Mouse (Mus musculus): ENCODE measurements around the gene Tmtc1. TPM values are rescaled to one million over a fixed set of nuclear protein-coding genes. Genes with fewer than 3 reads are reported as not detected.

Tmtc1 gene
- polyA plus RNA-seq, 1 experiment: not detected

- no peak overlapping the region for H3K4me3 ChIP-seq (replicated peaks)
- no peaks in the 10 kb centered on the region for H3K9me3 ChIP-seq (ENCODE audit: control insufficient read depth, low read length)
- H3K4me1 ChIP-seq (ENCODE audit: control insufficient read depth): no peaks in the 10 kb centered on the region
- no peaks in the 10 kb centered on the region for H3K36me3 ChIP-seq (ENCODE audit: control insufficient read depth)
- TF ChIP-seq TAL1 (IDR thresholded peaks at IDR 0.05; ENCODE audit: low read length): no peak
- TF ChIP-seq GATA1 (IDR thresholded peaks at IDR 0.05; ENCODE audit: low read length): no peak
- no peaks in the 10 kb centered on the region for H3K27me3 ChIP-seq (ENCODE audit: control insufficient read depth)
Observed at GRCm38 (mm10) chr6:148237453-148237852, 206.7 kb downstream of the Tmtc1 start.

GRCm38 (mm10) chr6:148234105-148234828 is 209.9 kb downstream of the Tmtc1 start:
- Histone ChIP-seq H3K9me3 (ENCODE audit: control insufficient read depth, low read length) (no peaks in the 10 kb centered on the region), H3K36me3 (ENCODE audit: control insufficient read depth) (no peaks in the 10 kb centered on the region), H3K4me1 (ENCODE audit: control insufficient read depth) (no peaks in the 10 kb centered on the region), H3K27me3 (ENCODE audit: control insufficient read depth) (no peaks in the 10 kb centered on the region), H3K4me3 (replicated peaks) (no peak overlapping the region)
- TF ChIP-seq GATA1 (IDR thresholded peaks at IDR 0.05; ENCODE audit: low read length) (no peak), TAL1 (IDR thresholded peaks at IDR 0.05; ENCODE audit: low read length) (no peak)

GRCm38 (mm10) chr6:148227542-148227941 is 216.6 kb downstream of the Tmtc1 start:
- Histone ChIP-seq H3K36me3 (ENCODE audit: control insufficient read depth) (no peaks in the 10 kb centered on the region), H3K4me1 (ENCODE audit: control insufficient read depth) (no peaks in the 10 kb centered on the region), H3K4me3 (replicated peaks) (no peak overlapping the region), H3K9me3 (ENCODE audit: control insufficient read depth, low read length) (no peaks in the 10 kb centered on the region), H3K27me3 (ENCODE audit: control insufficient read depth) (no peaks in the 10 kb centered on the region)
- TF ChIP-seq GATA1 (IDR thresholded peaks at IDR 0.05; ENCODE audit: low read length) (no peak), TAL1 (IDR thresholded peaks at IDR 0.05; ENCODE audit: low read length) (no peak)

GRCm38 (mm10) chr6:148222686-148223085 is 221.5 kb downstream of the Tmtc1 start:
- H3K27me3 ChIP-seq (ENCODE audit: control insufficient read depth): no peaks in the 10 kb centered on the region
- no peaks in the 10 kb centered on the region; the same call in 1 of the 2 replicates for H3K36me3 ChIP-seq (ENCODE audit: control insufficient read depth)
- no peak overlapping the region for H3K4me3 ChIP-seq (replicated peaks)
- H3K9me3 ChIP-seq (ENCODE audit: control insufficient read depth, low read length): no peaks in the 10 kb centered on the region
- TF ChIP-seq GATA1 (IDR thresholded peaks at IDR 0.05; ENCODE audit: low read length): no peak
- no peak for TF ChIP-seq TAL1 (IDR thresholded peaks at IDR 0.05; ENCODE audit: low read length)
- peaks cover 6% of the 10 kb centered on the region for H3K4me1 ChIP-seq (ENCODE audit: control insufficient read depth)

GRCm38 (mm10) chr6:148218235-148219076 is 225.7 kb downstream of the Tmtc1 start:
- no peak for TF ChIP-seq GATA1 (IDR thresholded peaks at IDR 0.05; ENCODE audit: low read length)
- TF ChIP-seq TAL1 (IDR thresholded peaks at IDR 0.05; ENCODE audit: low read length): no peak
- Histone ChIP-seq H3K27me3 (ENCODE audit: control insufficient read depth) (no peaks in the 10 kb centered on the region), H3K36me3 (ENCODE audit: control insufficient read depth) (peaks cover 18% of the 10 kb centered on the region), H3K4me3 (replicated peaks) (no peak overlapping the region), H3K4me1 (ENCODE audit: control insufficient read depth) (peaks cover 19% of the 10 kb centered on the region), H3K9me3 (ENCODE audit: control insufficient read depth, low read length) (no peaks in the 10 kb centered on the region)

GRCm38 (mm10) chr6:148216752-148217151 is 227.4 kb downstream of the Tmtc1 start:
- Histone ChIP-seq H3K4me1 (ENCODE audit: control insufficient read depth) (peaks cover 30% of the 10 kb centered on the region), H3K9me3 (ENCODE audit: control insufficient read depth, low read length) (no peaks in the 10 kb centered on the region), H3K27me3 (ENCODE audit: control insufficient read depth) (no peaks in the 10 kb centered on the region), H3K4me3 (replicated peaks) (no peak overlapping the region), H3K36me3 (ENCODE audit: control insufficient read depth) (peaks cover 18% of the 10 kb centered on the region)
- no peak for TF ChIP-seq GATA1 (IDR thresholded peaks at IDR 0.05; ENCODE audit: low read length)
- TF ChIP-seq TAL1 (IDR thresholded peaks at IDR 0.05; ENCODE audit: low read length): no peak

- peaks cover 43% of the 10 kb centered on the region for H3K4me1 ChIP-seq (ENCODE audit: control insufficient read depth)
- no peaks in the 10 kb centered on the region for H3K27me3 ChIP-seq (ENCODE audit: control insufficient read depth)
- no peaks in the 10 kb centered on the region for H3K9me3 ChIP-seq (ENCODE audit: control insufficient read depth, low read length)
- no peak overlapping the region for H3K4me3 ChIP-seq (replicated peaks)
- H3K36me3 ChIP-seq (ENCODE audit: control insufficient read depth): peaks cover 18% of the 10 kb centered on the region
- TF ChIP-seq TAL1 (IDR thresholded peaks at IDR 0.05; ENCODE audit: low read length) (no peak), GATA1 (IDR thresholded peaks at IDR 0.05; ENCODE audit: low read length) (no peak)
Observed at GRCm38 (mm10) chr6:148214765-148215164, 229.4 kb downstream of the Tmtc1 start.

- H3K27me3 ChIP-seq (ENCODE audit: control insufficient read depth): no peaks in the 10 kb centered on the region
- TF ChIP-seq GATA1 (IDR thresholded peaks at IDR 0.05; ENCODE audit: low read length): peak; percentile 37; the same call in 1 of the 2 replicates
- TF ChIP-seq TAL1 (IDR thresholded peaks at IDR 0.05; ENCODE audit: low read length): no peak
- H3K36me3 ChIP-seq (ENCODE audit: control insufficient read depth): peaks cover 41% of the 10 kb centered on the region
- peaks cover 49% of the 10 kb centered on the region for H3K4me1 ChIP-seq (ENCODE audit: control insufficient read depth)
- no peaks in the 10 kb centered on the region for H3K9me3 ChIP-seq (ENCODE audit: control insufficient read depth, low read length)
- H3K4me3 ChIP-seq (replicated peaks): peak within 1 kb of the TSS; percentile 97
Observed at GRCm38 (mm10) chr6:148211897-148212680, 232.1 kb downstream of the Tmtc1 start, which contains the start of gene Ergic2. Gene Ergic2, minus strand, starts transcription at chr6:148212374.

Data from erythroblast, embryonic 14.5 days (primary cell).